Mouse (Mus musculus): ENCODE measurements around the gene Gm10644. TPM values are rescaled to one million over a fixed set of nuclear protein-coding genes. Genes with fewer than 3 reads are reported as not detected.
"Not testable (repeated sequence)": the region's sequence is repeated elsewhere in the genome, so short reads cannot be mapped to it uniquely, and the experiment has no call there.

The Gm10644 gene
- polyA plus RNA-seq, 1 experiment from 2014 or later, result 0.71 TPM

- Histone ChIP-seq H3K27me3 (peaks cover 6% of the 10 kb centered on the region; the same call in 1 of the 2 replicates), H3K27ac (peak overlapping the region; percentile 97), H3K9ac (peak overlapping the region; percentile 76), H3K36me3 (peaks cover 55% of the 10 kb centered on the region), H3K9me3 (replicated peaks) (no peaks in the 10 kb centered on the region), H3K4me2 (peak overlapping the region; percentile 92), H3K4me1 (peaks cover 38% of the 10 kb centered on the region), H3K4me3 (replicated peaks) (peak overlapping the region; percentile 71)
- WGBS, result under 1% methylated on average over 67 of the region's 103 CpGs
- peak; percentile 87 for ATAC-seq (replicated peaks; ENCODE audit: low FRiP score)
Observed at GRCm38 (mm10) chr8:83996567-83997505, 41.8 kb upstream of the Gm10644 start.

GRCm38 (mm10) chr8:83995973-83996372 is 41.0 kb upstream of the Gm10644 start:
- WGBS, result 15% methylated on average over 12 of the region's 12 CpGs

GRCm38 (mm10) chr8:83994030-83994429 is 39.0 kb upstream of the Gm10644 start:
- no peak overlapping the region for H3K4me3 ChIP-seq (replicated peaks)
- H3K36me3 ChIP-seq, result peaks cover 56% of the 10 kb centered on the region
- H3K4me1 ChIP-seq, result peaks cover 17% of the 10 kb centered on the region
- 93% methylated on average over 3 of the region's 3 CpGs for WGBS
- H3K4me2 ChIP-seq, result no peak overlapping the region
- H3K27ac ChIP-seq, result no peak overlapping the region
- H3K9me3 ChIP-seq (replicated peaks), result no peaks in the 10 kb centered on the region
- H3K27me3 ChIP-seq, result no peaks in the 10 kb centered on the region
- H3K9ac ChIP-seq, result no peak overlapping the region
- no peak for ATAC-seq (replicated peaks; ENCODE audit: low FRiP score)

More at GRCm38 (mm10) chr8:83995973-83996372, 41.0 kb upstream of the Gm10644 start:
- peak; percentile 10; the same call in 1 of the 2 replicates for ATAC-seq (replicated peaks; ENCODE audit: low FRiP score)
- Histone ChIP-seq H3K9ac (peak overlapping the region; percentile 76), H3K4me2 (peak overlapping the region; percentile 92), H3K27me3 (0 out of 2 replicates have a peak, but pooled peaks cover 2% of the 10 kb centered on the region), H3K9me3 (replicated peaks) (no peaks in the 10 kb centered on the region), H3K27ac (peak overlapping the region; percentile 97), H3K36me3 (peaks cover 56% of the 10 kb centered on the region), H3K4me3 (replicated peaks) (peak overlapping the region; percentile 71), H3K4me1 (peaks cover 30% of the 10 kb centered on the region)

GRCm38 (mm10) chr8:83992488-83992887 is 37.5 kb upstream of the Gm10644 start:
- H3K9ac ChIP-seq, result no peak overlapping the region
- H3K4me1 ChIP-seq, result peaks cover 12% of the 10 kb centered on the region
- peaks cover 70% of the 10 kb centered on the region for H3K36me3 ChIP-seq

GRCm38 (mm10) chr8:83990170-83990569 is 35.2 kb upstream of the Gm10644 start:
- 92% methylated on average over 14 of the region's 14 CpGs for WGBS
- Histone ChIP-seq H3K9me3 (replicated peaks) (no peaks in the 10 kb centered on the region), H3K4me3 (replicated peaks) (no peak overlapping the region), H3K27me3 (no peaks in the 10 kb centered on the region), H3K9ac (no peak overlapping the region), H3K4me2 (no peak overlapping the region), H3K27ac (no peak overlapping the region), H3K36me3 (peaks cover 92% of the 10 kb centered on the region), H3K4me1 (no peaks in the 10 kb centered on the region; the same call in 1 of the 2 replicates)
- ATAC-seq (replicated peaks; ENCODE audit: low FRiP score), result no peak

More at GRCm38 (mm10) chr8:83992488-83992887, 37.5 kb upstream of the Gm10644 start:
- 60% methylated on average over 2 of the region's 2 CpGs for WGBS
- Histone ChIP-seq H3K9me3 (replicated peaks) (no peaks in the 10 kb centered on the region), H3K27ac (no peak overlapping the region), H3K4me2 (no peak overlapping the region), H3K27me3 (no peaks in the 10 kb centered on the region), H3K4me3 (replicated peaks) (no peak overlapping the region)
- ATAC-seq (replicated peaks; ENCODE audit: low FRiP score), result no peak

GRCm38 (mm10) chr8:83989243-83989642 is 34.2 kb upstream of the Gm10644 start:
- Histone ChIP-seq H3K4me3 (replicated peaks) (no peak overlapping the region), H3K4me2 (no peak overlapping the region), H3K27me3 (no peaks in the 10 kb centered on the region), H3K27ac (no peak overlapping the region), H3K36me3 (peaks cover 92% of the 10 kb centered on the region), H3K9ac (no peak overlapping the region), H3K4me1 (no peaks in the 10 kb centered on the region; the same call in 1 of the 2 replicates), H3K9me3 (replicated peaks) (no peaks in the 10 kb centered on the region)
- 91% methylated on average over 7 of the region's 7 CpGs for WGBS
- no peak for ATAC-seq (replicated peaks; ENCODE audit: low FRiP score)

GRCm38 (mm10) chr8:83983222-83983621 is 28.2 kb upstream of the Gm10644 start:
- WGBS, result 95% methylated on average over 2 of the region's 2 CpGs

GRCm38 (mm10) chr8:83982449-83982848 is 27.4 kb upstream of the Gm10644 start:
- no peaks in the 10 kb centered on the region for H3K9me3 ChIP-seq (replicated peaks)
- H3K9ac ChIP-seq, result no peak overlapping the region
- no peak for ATAC-seq (replicated peaks; ENCODE audit: low FRiP score)
- no peak overlapping the region for H3K4me2 ChIP-seq
- no peak overlapping the region for H3K4me3 ChIP-seq (replicated peaks)
- H3K27ac ChIP-seq, result no peak overlapping the region
- H3K36me3 ChIP-seq, result peaks cover 75% of the 10 kb centered on the region
- no peaks in the 10 kb centered on the region for H3K27me3 ChIP-seq
- H3K4me1 ChIP-seq, result peaks cover 11% of the 10 kb centered on the region
- 91% methylated on average over 4 of the region's 4 CpGs for WGBS

More at GRCm38 (mm10) chr8:83983222-83983621, 28.2 kb upstream of the Gm10644 start:
- not testable (repeated sequence) for H3K27ac ChIP-seq; H3K27me3 ChIP-seq; ATAC-seq (replicated peaks; ENCODE audit: low FRiP score); H3K9ac ChIP-seq; H3K9me3 ChIP-seq (replicated peaks); H3K4me2 ChIP-seq; H3K4me1 ChIP-seq; H3K4me3 ChIP-seq (replicated peaks)
- peaks cover 82% of the 10 kb centered on the region for H3K36me3 ChIP-seq

- Histone ChIP-seq H3K4me3 (replicated peaks) (no peak overlapping the region), H3K27me3 (no peaks in the 10 kb centered on the region), H3K4me2 (no peak overlapping the region), H3K4me1 (peaks cover 20% of the 10 kb centered on the region), H3K36me3 (peaks cover 65% of the 10 kb centered on the region), H3K9ac (no peak overlapping the region), H3K9me3 (replicated peaks) (no peaks in the 10 kb centered on the region), H3K27ac (no peak overlapping the region)
- no peak for ATAC-seq (replicated peaks; ENCODE audit: low FRiP score)
- WGBS, result 90% methylated on average over 7 of the region's 7 CpGs
Observed at GRCm38 (mm10) chr8:83981533-83981932, 26.5 kb upstream of the Gm10644 start.

GRCm38 (mm10) chr8:83980845-83981244 is 25.8 kb upstream of the Gm10644 start:
- peaks cover 22% of the 10 kb centered on the region for H3K4me1 ChIP-seq
- H3K4me2 ChIP-seq, result no peak overlapping the region
- H3K36me3 ChIP-seq, result peaks cover 58% of the 10 kb centered on the region
- H3K9ac ChIP-seq, result no peak overlapping the region
- no peak for ATAC-seq (replicated peaks; ENCODE audit: low FRiP score)
- H3K27ac ChIP-seq, result no peak overlapping the region
- no peaks in the 10 kb centered on the region for H3K9me3 ChIP-seq (replicated peaks)
- 88% methylated on average over 8 of the region's 8 CpGs for WGBS
- H3K4me3 ChIP-seq (replicated peaks), result no peak overlapping the region
- H3K27me3 ChIP-seq, result no peaks in the 10 kb centered on the region

- 85% methylated on average over 1 of the region's 1 CpGs for WGBS
- no peak overlapping the region for H3K27ac ChIP-seq
- no peak overlapping the region for H3K9ac ChIP-seq
- ATAC-seq (replicated peaks; ENCODE audit: low FRiP score), result no peak
- H3K4me1 ChIP-seq, result peaks cover 22% of the 10 kb centered on the region
- H3K4me3 ChIP-seq (replicated peaks), result no peak overlapping the region
- H3K4me2 ChIP-seq, result no peak overlapping the region
- peaks cover 53% of the 10 kb centered on the region for H3K36me3 ChIP-seq
- no peaks in the 10 kb centered on the region for H3K27me3 ChIP-seq
- no peaks in the 10 kb centered on the region for H3K9me3 ChIP-seq (replicated peaks)
Observed at GRCm38 (mm10) chr8:83980250-83980649, 25.2 kb upstream of the Gm10644 start.

GRCm38 (mm10) chr8:83978200-83978599 is 23.2 kb upstream of the Gm10644 start:
- no peak overlapping the region for H3K9ac ChIP-seq
- no peak for ATAC-seq (replicated peaks; ENCODE audit: low FRiP score)
- peaks cover 34% of the 10 kb centered on the region for H3K36me3 ChIP-seq
- peak overlapping the region; percentile 57; the same call in 1 of the 2 replicates for H3K27ac ChIP-seq
- no peak overlapping the region for H3K4me2 ChIP-seq
- no peak overlapping the region for H3K4me3 ChIP-seq (replicated peaks)
- 70% methylated on average over 9 of the region's 9 CpGs for WGBS
- peaks cover 40% of the 10 kb centered on the region for H3K4me1 ChIP-seq
- no peaks in the 10 kb centered on the region for H3K9me3 ChIP-seq (replicated peaks)
- no peaks in the 10 kb centered on the region for H3K27me3 ChIP-seq

All from kidney, embryonic 15.5 days (tissue).